In the genomic region with DNA sequence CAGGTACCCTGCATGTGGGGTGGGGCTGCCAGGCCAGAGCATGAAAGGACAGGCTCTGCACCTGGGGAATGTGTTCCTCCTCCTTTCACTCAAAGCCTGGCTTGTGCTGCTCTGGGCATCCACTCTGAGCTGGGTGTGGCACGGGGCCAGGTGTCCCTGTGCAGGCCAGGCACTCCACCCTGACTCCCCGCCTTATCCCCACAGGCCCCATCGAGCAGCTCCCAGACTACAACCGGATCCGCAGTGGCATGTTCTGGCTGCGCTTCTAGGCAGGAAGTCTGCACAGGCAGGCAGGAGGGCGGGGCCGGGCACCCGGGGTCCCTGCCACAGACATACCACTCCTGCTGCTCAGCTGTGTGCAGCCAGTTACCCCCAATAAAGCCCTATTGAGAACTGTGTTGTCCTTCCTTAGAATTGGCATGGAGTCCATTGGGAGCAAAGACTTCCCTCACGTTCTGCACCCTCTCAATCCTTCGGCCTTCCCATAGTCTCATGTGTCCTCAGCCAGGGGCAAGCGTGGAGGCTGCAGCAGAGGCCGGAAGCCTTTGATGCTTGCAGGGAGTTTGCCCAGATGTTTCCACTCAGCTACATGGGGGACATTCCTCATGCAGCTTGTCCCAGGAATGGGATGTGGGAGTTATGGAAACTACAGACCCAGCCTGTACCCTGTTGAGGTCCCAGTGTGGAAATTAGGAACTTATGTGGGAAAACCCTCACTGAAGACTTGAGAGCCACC, we compare ENCODE assay signal across 9 mouse cellular contexts. TPM values are rescaled to one million over a fixed set of nuclear protein-coding genes. Genes with fewer than 3 reads are reported as not detected.
A peak's percentile ranks its signal among the peaks of the same experiment; 100 is the strongest.
DNase-seq lines count a peak whose midpoint lies in the region; ATAC-seq and TF ChIP-seq lines count a peak whose summit lies in the region.
"Had no signal": no experiment of that assay in that cellular context is flagged by ENCODE, and none has a peak within 500 bp of the region (broad histone marks: within the 10 kb centered on the region; RNA-seq: fewer than 3 reads in every experiment).

No protein-coding gene starts in this region.

- peak overlapping the region; percentile 74; the same call in 1 of the 2 replicates for H3K27ac ChIP-seq in forebrain, embryonic 10.5 days
- H3K27ac ChIP-seq in forebrain, embryonic 16.5 days (ENCODE audit: low read length): no peak overlapping the region
- peak overlapping the region; percentile 76 for H3K27ac ChIP-seq in embryonic facial prominence, embryonic 10.5 days (replicated peaks)
- peak overlapping the region; percentile 44 for H3K27ac ChIP-seq in heart, postnatal 0 days (ENCODE audit: low read depth)
- H3K27ac ChIP-seq in limb, embryonic 15.5 days: peak overlapping the region; percentile 91
- no peak overlapping the region for H3K27ac ChIP-seq in midbrain, embryonic 13.5 days
- H3K27ac ChIP-seq in liver, embryonic 11.5 days (ENCODE audit: low read depth, low read length): no peak overlapping the region

- peak; percentile 37 for DNase-seq in forebrain, embryonic 10.5 days (ENCODE audit: extremely low spot score, low spot score)
- DNase-seq in embryonic facial prominence, embryonic 10.5 days (ENCODE audit: low spot score): peak; percentile 77
- no peak for DNase-seq in heart, postnatal 0 days (ENCODE audit: low spot score)
- no peak for DNase-seq in liver, embryonic 11.5 days (ENCODE audit: low spot score)
- DNase-seq in left cerebral cortex, adult 9 months (ENCODE audit: low spot score in 2 of 2): no peak

- H3K27me3 ChIP-seq in forebrain, embryonic 10.5 days (ENCODE audit: poor library complexity, severe bottlenecking): peaks cover 23% of the 10 kb centered on the region
- peaks cover 20% of the 10 kb centered on the region for H3K27me3 ChIP-seq in forebrain, embryonic 16.5 days (replicated peaks; ENCODE audit: control insufficient read depth, insufficient read depth, low read length)
- H3K27me3 ChIP-seq in embryonic facial prominence, embryonic 10.5 days (replicated peaks; ENCODE audit: low read depth, poor library complexity, severe bottlenecking): peaks cover 26% of the 10 kb centered on the region
- H3K27me3 ChIP-seq in heart, postnatal 0 days (ENCODE audit: control insufficient read depth, insufficient read depth, low read length): peaks cover 13% of the 10 kb centered on the region
- H3K27me3 ChIP-seq in limb, embryonic 15.5 days: peaks cover 11% of the 10 kb centered on the region
- H3K27me3 ChIP-seq in midbrain, embryonic 13.5 days: peaks cover 22% of the 10 kb centered on the region
- peaks cover 20% of the 10 kb centered on the region for H3K27me3 ChIP-seq in liver, embryonic 11.5 days (replicated peaks; ENCODE audit: control insufficient read depth, insufficient read depth, low read length)

- no peak overlapping the region for H3K4me3 ChIP-seq in forebrain, embryonic 10.5 days
- no peak overlapping the region for H3K4me3 ChIP-seq in forebrain, embryonic 16.5 days (replicated peaks; ENCODE audit: low read length)
- peak overlapping the region; percentile 25; the same call in 1 of the 2 replicates for H3K4me3 ChIP-seq in embryonic facial prominence, embryonic 10.5 days
- no peak overlapping the region for H3K4me3 ChIP-seq in heart, postnatal 0 days (ENCODE audit: low read depth, low read length)
- no peak overlapping the region for H3K4me3 ChIP-seq in limb, embryonic 15.5 days
- H3K4me3 ChIP-seq in midbrain, embryonic 13.5 days (replicated peaks): no peak overlapping the region
- no peak overlapping the region for H3K4me3 ChIP-seq in liver, embryonic 11.5 days (ENCODE audit: low read depth, low read length)

- no peak for ATAC-seq in forebrain, embryonic 16.5 days
- peak; percentile 60 for ATAC-seq in heart, postnatal 0 days (ENCODE audit: insufficient read depth, low read depth)
- ATAC-seq in limb, embryonic 15.5 days (ENCODE audit: insufficient number of reproducible peaks, low FRiP score, low TSS enrichment, low read depth): peak; percentile 78
- ATAC-seq in midbrain, embryonic 13.5 days: no peak
- no peak for ATAC-seq in liver, embryonic 11.5 days (replicated peaks; ENCODE audit: low FRiP score)

- no peak for TF ChIP-seq CTCF in heart, postnatal 0 days (IDR thresholded peaks at IDR 0.05; ENCODE audit: low read depth)

- no peaks in the 10 kb centered on the region for H3K9me3 ChIP-seq in forebrain, embryonic 10.5 days
- H3K9me3 ChIP-seq in forebrain, embryonic 16.5 days (ENCODE audit: control insufficient read depth, low read length): no peaks in the 10 kb centered on the region
- no peaks in the 10 kb centered on the region for H3K9me3 ChIP-seq in embryonic facial prominence, embryonic 10.5 days
- no peaks in the 10 kb centered on the region for H3K9me3 ChIP-seq in heart, postnatal 0 days (replicated peaks; ENCODE audit: control insufficient read depth, low read length)
- H3K9me3 ChIP-seq in limb, embryonic 15.5 days: no peaks in the 10 kb centered on the region
- H3K9me3 ChIP-seq in midbrain, embryonic 13.5 days: no peaks in the 10 kb centered on the region
- H3K9me3 ChIP-seq in liver, embryonic 11.5 days (ENCODE audit: control insufficient read depth, low read length): no peaks in the 10 kb centered on the region

- no peak for TF ChIP-seq EP300 in heart, postnatal 0 days (IDR thresholded peaks at IDR 0.05; ENCODE audit: low read depth)

- WGBS in forebrain, embryonic 10.5 days: 82% methylated on average over 13 of the region's 13 CpGs
- 91% methylated on average over 13 of the region's 13 CpGs for WGBS in forebrain, embryonic 16.5 days
- WGBS in embryonic facial prominence, embryonic 10.5 days: 64% methylated on average over 13 of the region's 13 CpGs
- 60% methylated on average over 13 of the region's 13 CpGs for WGBS in heart, postnatal 0 days
- WGBS in limb, embryonic 15.5 days: 24% methylated on average over 13 of the region's 13 CpGs
- WGBS in midbrain, embryonic 13.5 days: 84% methylated on average over 13 of the region's 13 CpGs
- WGBS in liver, embryonic 11.5 days: 89% methylated on average over 13 of the region's 13 CpGs

- no peak overlapping the region for H3K9ac ChIP-seq in forebrain, embryonic 16.5 days (replicated peaks; ENCODE audit: low read depth, low read length)
- no peak overlapping the region for H3K9ac ChIP-seq in heart, postnatal 0 days (replicated peaks; ENCODE audit: low read depth, low read length)
- 0 out of 2 replicates have a peak overlapping the region, but pooled peaks have one; percentile 14 for H3K9ac ChIP-seq in limb, embryonic 15.5 days
- no peak overlapping the region for H3K9ac ChIP-seq in midbrain, embryonic 13.5 days (replicated peaks)
- no peak overlapping the region for H3K9ac ChIP-seq in liver, embryonic 11.5 days (ENCODE audit: low read depth, low read length)

- H3K36me3 ChIP-seq in forebrain, embryonic 10.5 days (replicated peaks): peaks cover 71% of the 10 kb centered on the region
- peaks cover 44% of the 10 kb centered on the region for H3K36me3 ChIP-seq in forebrain, embryonic 16.5 days (ENCODE audit: control insufficient read depth, insufficient read depth)
- peaks cover 72% of the 10 kb centered on the region for H3K36me3 ChIP-seq in embryonic facial prominence, embryonic 10.5 days (replicated peaks)
- peaks cover 59% of the 10 kb centered on the region for H3K36me3 ChIP-seq in heart, postnatal 0 days (replicated peaks; ENCODE audit: control insufficient read depth, insufficient read depth, low read length)
- H3K36me3 ChIP-seq in limb, embryonic 15.5 days: peaks cover 63% of the 10 kb centered on the region
- H3K36me3 ChIP-seq in midbrain, embryonic 13.5 days: peaks cover 68% of the 10 kb centered on the region
- peaks cover 50% of the 10 kb centered on the region for H3K36me3 ChIP-seq in liver, embryonic 11.5 days (ENCODE audit: control insufficient read depth, insufficient read depth, low read length)

- no peak overlapping the region for H3K4me2 ChIP-seq in forebrain, embryonic 16.5 days (ENCODE audit: low read length)
- H3K4me2 ChIP-seq in heart, postnatal 0 days (ENCODE audit: low read depth, low read length): no peak overlapping the region
- peak overlapping the region; percentile 17; the same call in 1 of the 2 replicates for H3K4me2 ChIP-seq in limb, embryonic 15.5 days
- no peak overlapping the region for H3K4me2 ChIP-seq in midbrain, embryonic 13.5 days (replicated peaks)
- no peak overlapping the region for H3K4me2 ChIP-seq in liver, embryonic 11.5 days

- peaks cover 38% of the 10 kb centered on the region for H3K4me1 ChIP-seq in forebrain, embryonic 10.5 days
- no peaks in the 10 kb centered on the region for H3K4me1 ChIP-seq in forebrain, embryonic 16.5 days (replicated peaks; ENCODE audit: control insufficient read depth, insufficient read depth, low read length)
- peaks cover 52% of the 10 kb centered on the region for H3K4me1 ChIP-seq in embryonic facial prominence, embryonic 10.5 days
- H3K4me1 ChIP-seq in heart, postnatal 0 days (ENCODE audit: control insufficient read depth, insufficient read depth): peaks cover 16% of the 10 kb centered on the region
- peaks cover 40% of the 10 kb centered on the region for H3K4me1 ChIP-seq in limb, embryonic 15.5 days
- H3K4me1 ChIP-seq in midbrain, embryonic 13.5 days (replicated peaks): no peaks in the 10 kb centered on the region
- H3K4me1 ChIP-seq in liver, embryonic 11.5 days (replicated peaks; ENCODE audit: control insufficient read depth, insufficient read depth, low read length): no peaks in the 10 kb centered on the region

RNA-seq across cellular contexts. Expression of a gene that starts 4.0 kb away (rescaled TPM):
- 1.5 and 2.3 TPM in 2 replicates for polyA plus RNA-seq in forebrain, embryonic 10.5 days (2016; fragmentation: Nextera tagmentation; extraction: Ambion mirVana)
- 1.5 and 2.0 TPM in 2 replicates for polyA plus RNA-seq in forebrain, embryonic 16.5 days (2015; fragmentation: Nextera tagmentation; extraction: Ambion mirVana)
- polyA plus RNA-seq in embryonic facial prominence, embryonic 10.5 days (2016; fragmentation: Nextera tagmentation; extraction: Ambion mirVana): 1.1 and 2.0 TPM in 2 replicates
- 0.58 and 1.3 TPM in 2 replicates for total RNA-seq in heart, postnatal 0 days (2014; rRNA removed; ENCODE audit: low replicate concordance)
- 0.47 and 0.57 TPM in 2 replicates for polyA plus RNA-seq in heart, postnatal 0 days (2015; fragmentation: Nextera tagmentation; extraction: Ambion mirVana)
- 19.4 and 24.4 TPM in 2 replicates for polyA plus RNA-seq in limb, embryonic 15.5 days (2015; fragmentation: Nextera tagmentation; extraction: Ambion mirVana)
- 1.7 and 1.8 TPM in 2 replicates for polyA plus RNA-seq in midbrain, embryonic 13.5 days (2015; fragmentation: Nextera tagmentation; extraction: Ambion mirVana)
- 0.16 and 0.69 TPM in 2 replicates for polyA plus RNA-seq in liver, embryonic 11.5 days (2014; fragmentation: Nextera tagmentation; extraction: Ambion mirVana)

RNA-seq across cellular contexts. Expression of a gene that starts 13.0 kb away (rescaled TPM):
- polyA plus RNA-seq in forebrain, embryonic 10.5 days (2016; fragmentation: Nextera tagmentation; extraction: Ambion mirVana): 468 and 481 TPM in 2 replicates
- polyA plus RNA-seq in forebrain, embryonic 16.5 days (2015; fragmentation: Nextera tagmentation; extraction: Ambion mirVana): 389 and 410 TPM in 2 replicates
- polyA plus RNA-seq in embryonic facial prominence, embryonic 10.5 days (2016; fragmentation: Nextera tagmentation; extraction: Ambion mirVana): 488 and 506 TPM in 2 replicates
- 1,707 and 1,762 TPM in 2 replicates for total RNA-seq in heart, postnatal 0 days (2014; rRNA removed; ENCODE audit: low replicate concordance)
- 1,738 and 1,782 TPM in 2 replicates for polyA plus RNA-seq in heart, postnatal 0 days (2015; fragmentation: Nextera tagmentation; extraction: Ambion mirVana)
- 427 and 499 TPM in 2 replicates for polyA plus RNA-seq in limb, embryonic 15.5 days (2015; fragmentation: Nextera tagmentation; extraction: Ambion mirVana)
- 366 and 383 TPM in 2 replicates for polyA plus RNA-seq in midbrain, embryonic 13.5 days (2015; fragmentation: Nextera tagmentation; extraction: Ambion mirVana)
- 547 and 583 TPM in 2 replicates for polyA plus RNA-seq in liver, embryonic 11.5 days (2014; fragmentation: Nextera tagmentation; extraction: Ambion mirVana)

RNA-seq across cellular contexts. Expression of a gene that starts 35.0 kb away (rescaled TPM):
- not detected in 2 replicates for polyA plus RNA-seq in forebrain, embryonic 10.5 days (2016; fragmentation: Nextera tagmentation; extraction: Ambion mirVana)
- polyA plus RNA-seq in forebrain, embryonic 16.5 days (2015; fragmentation: Nextera tagmentation; extraction: Ambion mirVana): not detected in 2 replicates
- polyA plus RNA-seq in embryonic facial prominence, embryonic 10.5 days (2016; fragmentation: Nextera tagmentation; extraction: Ambion mirVana): not detected in 2 replicates
- not detected in 2 replicates for total RNA-seq in heart, postnatal 0 days (2014; rRNA removed; ENCODE audit: low replicate concordance)
- not detected in 2 replicates for polyA plus RNA-seq in heart, postnatal 0 days (2015; fragmentation: Nextera tagmentation; extraction: Ambion mirVana)
- polyA plus RNA-seq in limb, embryonic 15.5 days (2015; fragmentation: Nextera tagmentation; extraction: Ambion mirVana): 0.31 TPM in 1 of 2 replicates, not detected in the other
- polyA plus RNA-seq in midbrain, embryonic 13.5 days (2015; fragmentation: Nextera tagmentation; extraction: Ambion mirVana): 0.46 TPM in 1 of 2 replicates, not detected in the other
- not detected in 2 replicates for polyA plus RNA-seq in liver, embryonic 11.5 days (2014; fragmentation: Nextera tagmentation; extraction: Ambion mirVana)
- polyA plus RNA-seq: neural tube, embryonic 11.5 days had no signal

RNA-seq across cellular contexts. Expression of a gene that starts 36.4 kb away (rescaled TPM):
- polyA plus RNA-seq in forebrain, embryonic 10.5 days (2016; fragmentation: Nextera tagmentation; extraction: Ambion mirVana): not detected in 2 replicates
- not detected in 2 replicates for polyA plus RNA-seq in forebrain, embryonic 16.5 days (2015; fragmentation: Nextera tagmentation; extraction: Ambion mirVana)
- not detected in 2 replicates for polyA plus RNA-seq in embryonic facial prominence, embryonic 10.5 days (2016; fragmentation: Nextera tagmentation; extraction: Ambion mirVana)
- total RNA-seq in heart, postnatal 0 days (2014; rRNA removed; ENCODE audit: low replicate concordance): not detected in 2 replicates
- polyA plus RNA-seq in heart, postnatal 0 days (2015; fragmentation: Nextera tagmentation; extraction: Ambion mirVana): not detected in 2 replicates
- polyA plus RNA-seq in limb, embryonic 15.5 days (2015; fragmentation: Nextera tagmentation; extraction: Ambion mirVana): 0.46 TPM in 1 of 2 replicates, not detected in the other
- not detected in 2 replicates for polyA plus RNA-seq in midbrain, embryonic 13.5 days (2015; fragmentation: Nextera tagmentation; extraction: Ambion mirVana)
- not detected in 2 replicates for polyA plus RNA-seq in liver, embryonic 11.5 days (2014; fragmentation: Nextera tagmentation; extraction: Ambion mirVana)
- polyA plus RNA-seq: neural tube, embryonic 11.5 days had no signal

RNA-seq across cellular contexts. Expression of a gene that starts 42.2 kb away (rescaled TPM):
- 10.5 and 12.4 TPM in 2 replicates for polyA plus RNA-seq in forebrain, embryonic 10.5 days (2016; fragmentation: Nextera tagmentation; extraction: Ambion mirVana)
- 27.0 and 34.0 TPM in 2 replicates for polyA plus RNA-seq in forebrain, embryonic 16.5 days (2015; fragmentation: Nextera tagmentation; extraction: Ambion mirVana)
- polyA plus RNA-seq in embryonic facial prominence, embryonic 10.5 days (2016; fragmentation: Nextera tagmentation; extraction: Ambion mirVana): 10.0 and 12.2 TPM in 2 replicates
- total RNA-seq in heart, postnatal 0 days (2014; rRNA removed; ENCODE audit: low replicate concordance): 4.0 and 7.6 TPM in 2 replicates
- 2.3 and 3.1 TPM in 2 replicates for polyA plus RNA-seq in heart, postnatal 0 days (2015; fragmentation: Nextera tagmentation; extraction: Ambion mirVana)
- polyA plus RNA-seq in limb, embryonic 15.5 days (2015; fragmentation: Nextera tagmentation; extraction: Ambion mirVana): 10.0 and 11.8 TPM in 2 replicates
- polyA plus RNA-seq in midbrain, embryonic 13.5 days (2015; fragmentation: Nextera tagmentation; extraction: Ambion mirVana): 24.4 and 30.6 TPM in 2 replicates
- 7.4 and 9.1 TPM in 2 replicates for polyA plus RNA-seq in liver, embryonic 11.5 days (2014; fragmentation: Nextera tagmentation; extraction: Ambion mirVana)

Comparison
In these comparisons a context has a peak if more than half of its experiments do, and no peak if none do; other contexts are left out.
1. H3K27ac ChIP-seq: peak in forebrain, embryonic 10.5 days (single experiment), embryonic facial prominence, embryonic 10.5 days (single experiment), heart, postnatal 0 days (single experiment) and limb, embryonic 15.5 days (single experiment); none in forebrain, embryonic 16.5 days (single experiment), midbrain, embryonic 13.5 days (single experiment) and liver, embryonic 11.5 days (single experiment).
2. DNase-seq: peak in forebrain, embryonic 10.5 days (single experiment) and embryonic facial prominence, embryonic 10.5 days (single experiment); none in heart, postnatal 0 days (single experiment), liver, embryonic 11.5 days (single experiment) and left cerebral cortex, adult 9 months (0 of 2).
3. ATAC-seq: peak in heart, postnatal 0 days (single experiment) and limb, embryonic 15.5 days (single experiment); none in forebrain, embryonic 16.5 days (single experiment), midbrain, embryonic 13.5 days (single experiment) and liver, embryonic 11.5 days (single experiment).